Mouse (Mus musculus): ENCODE results near the gene D630036H23Rik.

DNA sequence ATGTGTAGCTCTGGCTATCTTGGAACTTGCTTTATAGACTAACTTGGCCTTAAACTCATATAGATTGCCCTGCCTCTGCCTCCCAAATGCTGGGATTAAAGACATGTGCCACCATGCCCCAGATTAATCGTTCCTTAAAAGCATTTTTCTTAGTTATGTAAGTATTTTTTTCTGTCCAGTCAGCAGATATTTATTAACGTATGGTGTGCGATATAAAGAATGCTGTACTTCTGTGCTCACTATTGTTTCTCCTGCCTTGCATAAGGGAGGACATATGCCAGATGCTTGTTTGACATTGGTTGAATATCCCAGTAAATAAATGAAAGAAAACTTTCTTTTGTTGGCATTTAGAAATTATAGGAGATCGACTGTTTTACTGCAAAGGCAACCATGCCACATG is 5.0 kb upstream of the D630036H23Rik start:
- TF ChIP-seq POLR2A (IDR thresholded peaks at IDR 0.05; ENCODE audit: low read depth, low read length), result no peak
- TF ChIP-seq CTCF (IDR thresholded peaks at IDR 0.05; ENCODE audit: borderline replicate concordance, insufficient read depth, low read length), result no peak
